Mouse (Mus musculus) adrenal gland, adult 18-20 months (tissue): ENCODE results near the gene Mfap1b. TPM values are rescaled to one million over a fixed set of nuclear protein-coding genes. Genes with fewer than 3 reads are reported as not detected.
"Not testable (repeated sequence)": the region's sequence is repeated elsewhere in the genome, so short reads cannot be mapped to it uniquely, and the experiment has no call there.

Experiments
- DNase-seq, 2 experiments: peaks; one replicate each; pipeline ENCODE4 v3.0.0; 2021 to 2022; ENCODE audit warnings: low spot score in 2 of 2
- total RNA-seq, 2 experiments: library from RNA; stranded (reverse); gene quantifications; 1 replicate in 1 of 2; 2 replicates in 1 of 2; pipeline ENCODE4 v1.2.3; 2021

Mfap1b gene
- total RNA-seq, 2 experiments from 2014 or later, result 39.8 to 45.1 TPM

DNA sequence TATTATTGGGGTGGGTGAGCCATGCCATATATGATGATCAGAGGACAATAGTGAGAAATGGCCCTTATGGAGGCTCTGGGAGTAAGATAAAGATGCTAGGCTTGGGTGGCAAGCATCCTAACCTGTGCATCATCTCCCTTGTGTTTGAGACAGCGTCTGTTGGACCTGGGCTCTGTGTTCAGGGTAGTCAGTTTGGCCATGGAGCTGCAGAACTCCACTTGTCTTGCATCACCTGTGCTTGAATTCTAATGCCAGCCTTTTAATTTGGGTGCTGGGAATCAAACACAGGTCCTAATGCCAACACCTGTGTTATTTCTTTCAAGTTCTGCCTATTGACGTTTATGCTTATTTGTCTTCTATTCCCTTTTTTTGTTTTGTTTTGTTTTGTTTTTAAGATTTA lies 1.4 kb upstream of the Mfap1b start:
- DNase-seq, result not testable (repeated sequence)

- no peak for DNase-seq
These were observed 291 bp upstream of the Mfap1b start for GRCm38 (mm10) chr2:121474180-121474535.

DNA sequence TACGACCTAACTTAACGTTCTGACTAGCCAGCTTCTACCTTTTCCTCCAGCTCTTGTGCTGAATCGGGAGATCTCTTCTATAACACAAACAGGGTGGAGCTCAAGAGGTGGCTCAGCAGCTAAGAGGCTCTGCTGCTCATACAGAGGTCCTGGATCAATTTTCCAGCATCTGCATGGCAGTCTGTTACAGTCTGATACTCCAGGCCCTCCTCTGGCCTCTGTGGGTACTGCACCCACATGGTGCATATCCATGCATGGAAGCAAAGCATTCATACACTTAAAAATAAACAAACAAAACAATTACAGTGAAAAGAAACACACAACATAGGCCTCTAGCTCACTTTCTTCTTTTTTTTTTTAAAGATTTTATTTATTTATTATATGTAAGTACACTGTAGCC lies 1.1 kb downstream of the Mfap1b start:
- DNase-seq, result not testable (repeated sequence)

DNA sequence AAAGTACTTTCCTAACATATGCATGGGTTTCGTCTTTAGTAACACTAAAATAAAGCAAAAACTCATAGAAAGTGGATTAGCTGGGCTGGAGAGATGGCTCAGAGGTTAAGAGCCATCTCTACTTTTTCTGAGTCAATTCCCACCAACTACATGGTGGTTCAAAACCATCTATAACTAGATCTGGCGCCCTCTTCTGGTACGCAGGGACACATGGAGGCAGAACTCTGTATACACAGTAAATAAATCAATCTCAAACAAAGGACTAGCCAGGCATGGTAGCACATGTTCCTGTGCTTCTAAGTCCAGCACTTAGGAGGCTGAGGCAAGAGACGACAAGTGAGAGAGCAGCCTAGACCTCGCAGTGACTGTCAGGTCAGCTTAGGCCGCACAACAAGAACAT lies 4.9 kb downstream of the Mfap1b start:
- DNase-seq, result not testable (repeated sequence)

- DNase-seq, result no peak
These were observed 13.8 kb downstream of the Mfap1b start for GRCm38 (mm10) chr2:121460071-121460470.

DNA sequence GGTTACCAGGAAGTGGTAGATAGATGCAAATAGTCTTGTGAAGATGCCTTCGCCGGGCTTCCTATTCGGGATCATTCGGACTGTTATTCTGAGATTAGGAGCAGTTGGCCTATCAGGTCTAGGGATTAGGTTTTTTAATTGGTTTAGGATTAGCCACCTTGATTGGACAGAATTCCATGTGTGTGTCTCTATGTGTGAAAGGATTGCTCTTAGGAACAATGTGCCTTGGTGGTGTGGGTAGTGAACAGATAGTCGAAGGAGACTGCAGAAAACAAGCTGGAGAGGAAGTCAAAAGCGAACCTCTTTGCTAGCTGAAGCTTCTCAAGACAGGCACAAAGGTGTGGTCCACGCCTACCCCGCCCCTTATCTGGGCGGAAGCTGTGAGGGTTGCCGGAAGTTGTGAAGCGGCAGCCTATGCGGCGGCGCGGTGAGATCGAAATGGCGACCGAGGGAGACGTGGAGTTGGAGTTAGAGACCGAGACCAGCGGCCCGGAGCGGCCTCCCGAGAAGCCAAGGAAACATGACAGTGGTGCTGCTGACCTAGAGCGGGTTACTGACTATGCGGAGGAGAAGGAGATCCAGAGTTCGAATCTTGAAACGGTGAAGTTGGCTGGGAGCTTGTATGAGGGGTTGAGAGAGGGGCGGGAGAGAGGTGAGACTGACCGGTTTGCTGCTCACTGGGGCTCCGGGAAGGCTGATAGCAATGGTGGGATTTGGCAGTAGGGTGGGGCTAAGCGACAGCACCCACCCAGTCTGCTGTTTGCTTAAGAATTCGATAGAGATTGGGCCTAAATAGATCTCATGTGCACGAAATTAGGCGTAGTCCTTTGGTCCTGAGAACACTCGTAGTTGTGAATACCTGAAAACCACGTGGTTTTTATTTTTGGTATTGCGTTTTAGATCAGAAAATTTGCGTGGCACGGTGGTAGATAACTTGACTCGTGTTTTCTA lies 16.9 kb downstream of the Mfap1b start, which contains the start of gene Serinc4:
Gene Serinc4 (minus strand): TSS at position 90 of the 951 bp plus-strand sequence.
- peak; percentile 76 for DNase-seq

- DNase-seq, result no peak
These were observed 18.3 kb downstream of the Mfap1b start for GRCm38 (mm10) chr2:121455534-121455933.

GRCm38 (mm10) chr2:121453917-121454316 lies 19.9 kb downstream of the Mfap1b start:
- no peak for DNase-seq

DNA sequence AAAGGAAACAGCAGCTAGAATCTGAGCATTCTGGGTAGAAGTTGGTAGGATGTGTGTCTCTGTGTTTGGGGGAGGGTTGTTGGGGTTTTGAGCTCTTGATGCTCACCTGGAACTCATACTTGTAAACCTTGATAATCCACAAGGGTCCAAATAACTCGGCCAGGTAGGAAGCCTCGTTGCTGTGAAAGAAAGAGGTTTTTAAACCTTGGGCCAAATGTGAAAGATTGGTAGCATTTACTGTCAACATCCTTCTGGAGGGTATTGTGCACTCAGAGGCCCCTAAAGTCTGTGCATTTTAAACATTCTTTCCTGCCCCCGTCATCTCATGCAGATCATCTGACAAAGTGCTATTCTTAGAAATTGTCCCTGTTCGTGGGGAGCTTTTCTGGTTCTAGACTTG lies 20.9 kb downstream of the Mfap1b start, which contains the start of gene Hypk:
Gene Hypk (plus strand): TSS at position 301 of the 400 bp plus-strand sequence.
- no peak for DNase-seq

- DNase-seq, result no peak
These were observed 21.5 kb downstream of the Mfap1b start for GRCm38 (mm10) chr2:121452361-121452760.

DNA sequence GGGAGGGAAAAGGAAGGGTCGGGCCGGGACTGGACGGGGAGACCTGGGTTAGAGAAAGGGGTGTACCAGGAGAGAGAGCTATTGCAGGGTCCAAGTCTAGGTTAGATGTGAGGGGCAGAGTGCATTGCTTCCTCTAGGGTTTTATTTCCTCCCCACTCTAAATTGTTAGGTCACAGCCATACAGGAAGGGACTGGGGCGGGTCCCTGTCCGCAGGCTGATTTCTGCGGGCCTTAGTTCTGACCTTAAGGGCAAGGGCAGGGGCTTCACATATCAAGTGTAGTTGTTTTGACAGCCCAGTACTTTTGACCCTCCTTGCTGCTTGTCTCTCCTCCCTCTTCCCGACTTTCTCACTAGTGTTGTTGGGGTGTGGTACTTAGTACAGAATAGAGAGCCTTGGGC lies 23.8 kb downstream of the Mfap1b start:
- no peak for DNase-seq

DNA sequence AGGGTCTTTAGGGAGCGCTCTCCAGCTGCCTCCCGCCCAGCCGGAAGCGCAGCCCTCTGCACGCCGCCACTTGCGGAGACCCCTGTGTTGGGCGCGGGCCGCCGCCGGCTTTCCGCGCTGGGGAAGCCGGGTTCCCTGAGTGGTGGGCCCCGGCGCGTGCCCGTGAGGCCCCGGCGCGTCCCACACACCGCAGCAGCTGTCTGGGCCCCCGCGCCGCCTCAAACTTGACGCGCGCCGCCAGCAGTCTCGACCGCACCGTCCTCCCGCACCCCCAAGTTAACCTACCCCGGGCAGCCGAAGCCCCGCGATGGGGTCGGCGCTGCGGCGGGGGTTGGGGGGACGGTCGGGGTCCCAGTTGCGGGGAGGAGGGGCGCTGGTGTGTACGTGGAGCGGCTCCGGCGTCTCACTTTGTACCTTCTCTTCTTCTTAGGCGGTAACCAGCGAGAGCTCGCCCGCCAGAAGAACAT lies 24.3 kb downstream of the Mfap1b start:
- no peak for DNase-seq

- peak; percentile 99 for DNase-seq
These were observed 24.9 kb downstream of the Mfap1b start, which contains the start of gene Serf2 for GRCm38 (mm10) chr2:121448739-121449535. Gene Serf2, plus strand, starts transcription at chr2:121449195.

GRCm38 (mm10) chr2:121448136-121448535 lies 25.7 kb downstream of the Mfap1b start:
- DNase-seq, result peak in 1 of 2 experiments; percentile 34

- no peak for DNase-seq
These were observed 26.9 kb downstream of the Mfap1b start for GRCm38 (mm10) chr2:121447006-121447405.

DNA sequence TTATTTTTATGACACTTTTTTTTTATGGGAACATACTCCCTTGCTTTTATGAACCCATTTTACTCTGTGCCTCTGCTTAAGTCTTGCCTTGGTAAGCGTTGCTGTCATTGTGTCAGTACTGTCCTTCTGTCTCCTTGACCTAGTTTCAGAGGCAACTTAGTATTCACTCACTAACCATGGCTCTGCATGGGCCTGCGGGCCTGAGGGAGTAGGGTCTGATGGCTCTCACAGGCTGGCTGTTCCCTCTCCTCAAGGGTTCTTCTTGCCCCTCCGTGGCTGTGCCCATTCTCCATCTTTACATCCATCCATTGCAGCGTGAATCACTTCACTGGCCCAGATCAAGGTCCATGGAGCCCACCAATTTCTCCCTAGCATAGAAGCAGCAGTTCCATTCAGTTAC lies 27.4 kb downstream of the Mfap1b start:
- no peak for DNase-seq

DNA sequence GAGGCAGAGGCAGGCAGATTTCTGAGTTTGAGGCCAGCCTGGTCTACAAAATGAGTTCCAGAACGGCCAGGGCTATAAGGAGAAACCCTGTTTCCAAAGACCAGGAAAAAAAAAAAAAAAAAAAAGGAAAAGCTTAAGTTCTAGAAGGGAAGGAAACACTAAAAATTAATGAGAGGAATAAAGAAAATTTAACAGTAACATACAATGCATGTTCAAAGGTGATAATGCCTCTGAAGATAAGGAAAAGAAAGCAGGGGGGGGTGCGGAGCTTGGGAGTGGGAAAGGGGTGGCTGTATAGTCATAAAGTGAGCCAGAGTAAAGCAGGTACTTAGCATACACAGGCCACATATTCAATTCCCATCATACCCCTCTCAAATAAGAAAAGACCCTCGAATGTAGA lies 28.8 kb downstream of the Mfap1b start:
- DNase-seq, result no peak

DNA sequence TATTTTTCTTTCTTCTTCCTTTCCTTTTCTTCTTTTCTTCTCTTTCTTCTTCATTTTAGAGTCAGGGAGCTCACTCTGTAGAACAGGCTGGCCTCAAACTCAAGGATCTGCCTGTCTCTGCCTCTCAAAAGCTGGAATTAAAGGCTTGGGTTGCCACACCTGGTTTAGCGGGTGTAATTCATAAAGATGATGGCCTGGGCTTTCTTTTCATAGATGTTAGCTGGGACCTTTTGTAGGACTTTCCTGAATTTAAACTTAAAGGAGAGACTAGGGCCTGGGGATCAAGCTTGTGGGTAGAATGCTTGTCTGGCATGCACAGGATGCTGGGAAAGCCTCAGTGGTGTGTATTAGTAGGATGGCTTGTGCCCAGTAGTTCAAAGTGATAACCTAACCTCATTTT lies 29.7 kb downstream of the Mfap1b start, which contains the start of gene Ell3:
Gene Ell3 (minus strand): TSS at position 101 of the 400 bp plus-strand sequence.
- DNase-seq, result no peak

DNA sequence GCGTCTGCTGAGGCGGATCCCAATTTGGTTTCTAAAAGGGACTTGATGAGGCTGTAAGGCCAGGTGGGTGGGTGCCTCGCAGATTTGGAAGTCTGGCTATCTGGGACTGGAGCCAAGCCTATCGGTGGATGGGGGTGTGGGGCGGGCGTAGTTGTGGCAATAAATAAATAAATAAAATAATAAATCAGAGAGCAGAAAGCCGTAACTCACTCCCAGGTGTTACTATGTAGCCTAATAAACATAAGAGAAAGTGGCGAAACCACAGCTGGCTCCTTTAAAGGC lies 30.9 kb downstream of the Mfap1b start:
- no peak for DNase-seq

DNA sequence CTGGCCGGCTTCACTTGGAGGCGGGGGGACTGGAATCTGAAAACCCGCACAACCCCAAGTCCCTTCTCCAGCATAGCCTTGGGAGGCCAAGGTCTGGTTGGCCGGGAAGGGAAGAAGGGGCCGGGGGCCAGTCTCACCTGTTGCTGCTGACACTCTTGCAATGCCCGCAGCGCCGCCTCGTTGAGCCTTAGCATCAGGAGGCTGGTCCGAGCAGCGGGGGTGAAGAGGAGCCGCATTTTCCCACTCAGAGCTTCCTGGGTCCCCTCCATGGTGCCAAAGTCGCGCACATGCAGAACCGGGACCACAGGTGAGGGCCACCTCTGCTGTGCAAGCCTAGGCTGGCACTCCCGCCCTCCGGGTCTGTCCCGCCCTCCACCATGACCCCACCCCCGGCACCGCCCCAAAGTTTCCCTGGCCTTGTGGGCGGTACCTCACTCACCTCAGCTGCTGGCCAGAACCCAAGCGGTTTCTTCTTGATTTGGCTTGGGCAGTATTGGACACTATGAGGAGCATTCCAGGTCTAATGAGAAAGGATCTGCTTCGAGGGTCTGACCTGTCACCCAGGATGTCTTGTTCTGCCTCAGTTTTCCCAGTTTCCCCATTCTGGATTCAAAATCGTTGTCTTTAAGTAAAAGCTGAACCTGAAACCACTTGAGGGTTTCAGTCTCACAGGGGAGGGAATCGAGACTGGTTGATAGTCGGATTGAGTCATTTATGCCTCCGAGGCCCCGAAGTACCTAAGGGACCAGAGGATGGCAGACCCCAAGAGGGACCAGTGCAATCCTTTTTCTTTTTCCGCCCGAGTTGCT lies 31.4 kb downstream of the Mfap1b start:
- peak; percentile 70 to 73 for DNase-seq

- no peak for DNase-seq
These were observed 32.1 kb downstream of the Mfap1b start for GRCm38 (mm10) chr2:121441800-121442199.
